Mouse (Mus musculus) heart, adult 2 months (tissue): ENCODE measurements around the gene Hivep2.

ENCODE experiments used
- CTCF ChIP-seq: fragments of 200-600 bp; IDR thresholded peaks from 2 replicates; pipeline ENCODE4 v1.8.1; 2022; ENCODE audit warnings: antibody characterized with exemption, mild to moderate bottlenecking, moderate library complexity
- EP300 ChIP-seq: fragments of 200-500 bp; IDR thresholded peaks from 2 replicates; pipeline ENCODE4 v1.6.1; 2011; ENCODE audit warnings: low read depth, low read length, control low read depth; ENCODE audit not compliant: insufficient read depth
- POLR2A ChIP-seq: fragments of 200-500 bp; IDR thresholded peaks from 2 replicates; pipeline ENCODE4 v1.6.1; 2011; ENCODE audit warnings: mild to moderate bottlenecking, low read depth, low read length, control low read depth; ENCODE audit not compliant: insufficient read depth

DNA sequence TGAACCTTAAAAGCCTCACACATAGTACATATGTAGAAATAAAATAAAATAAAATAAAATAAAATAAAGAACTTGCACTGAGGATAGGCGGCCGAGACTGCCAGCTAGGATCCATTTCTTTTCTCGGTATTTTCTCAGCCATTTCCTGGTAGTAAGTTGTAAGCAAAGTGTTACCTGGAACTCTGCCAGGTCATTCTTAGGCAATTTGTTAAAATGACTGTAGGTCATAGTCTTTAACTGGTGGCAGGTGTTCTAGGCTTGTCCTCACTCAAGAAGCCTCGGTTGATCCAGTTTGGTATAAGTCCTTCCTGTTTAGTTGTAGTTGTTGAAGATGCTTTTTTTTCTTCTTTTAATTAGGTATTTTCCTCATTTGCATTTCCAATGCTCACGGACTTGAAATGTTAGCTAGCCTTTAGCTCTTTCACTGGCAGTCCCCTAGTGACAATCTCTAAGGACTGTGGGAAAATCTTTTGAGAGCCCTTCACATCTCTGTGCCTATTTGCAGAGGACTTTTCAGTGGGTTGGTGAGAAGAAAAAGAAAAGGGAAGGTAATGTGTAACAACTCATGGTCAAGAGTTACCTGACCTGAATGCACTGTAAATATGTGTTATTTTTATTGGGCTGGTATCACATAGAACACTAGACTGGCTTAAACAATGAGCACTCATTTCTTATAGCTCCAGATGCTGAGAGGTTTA is 203.1 kb downstream of the Hivep2 start:
- TF ChIP-seq CTCF (no peak), POLR2A (no peak), EP300 (no peak)
